Mouse (Mus musculus): ENCODE measurements at regions not wholly inside any gene's neighbourhood (a gene's known extent, or its start where the extent isn't known, plus 50 kb on each side); places are given as distances from the start of the nearest gene placed in this dataset.

GRCm38 (mm10) chr5:131377136-131377535 is 68.8 kb upstream of the Galnt17 start:
- H3K4me2 ChIP-seq (ENCODE audit: low read depth, low read length), result no peak overlapping the region
- WGBS, result 52% methylated on average over 5 of the region's 5 CpGs
- H3K9ac ChIP-seq (ENCODE audit: low read length), result no peak overlapping the region
- no peaks in the 10 kb centered on the region for H3K27me3 ChIP-seq (ENCODE audit: control insufficient read depth, insufficient read depth, low read depth, low read length)
- no peak overlapping the region; the same call in 1 of the 2 replicates for H3K27ac ChIP-seq (ENCODE audit: low read length)
- H3K9me3 ChIP-seq (ENCODE audit: control insufficient read depth, low read length), result no peaks in the 10 kb centered on the region
- no peaks in the 10 kb centered on the region for H3K36me3 ChIP-seq (ENCODE audit: control insufficient read depth, insufficient read depth, low read length)
- no peak overlapping the region for H3K4me3 ChIP-seq (ENCODE audit: low read length)
- peak; percentile 77 for ATAC-seq (ENCODE audit: low read depth)
- no peaks in the 10 kb centered on the region for H3K4me1 ChIP-seq (replicated peaks; ENCODE audit: control insufficient read depth, insufficient read depth, low read length)

DNA sequence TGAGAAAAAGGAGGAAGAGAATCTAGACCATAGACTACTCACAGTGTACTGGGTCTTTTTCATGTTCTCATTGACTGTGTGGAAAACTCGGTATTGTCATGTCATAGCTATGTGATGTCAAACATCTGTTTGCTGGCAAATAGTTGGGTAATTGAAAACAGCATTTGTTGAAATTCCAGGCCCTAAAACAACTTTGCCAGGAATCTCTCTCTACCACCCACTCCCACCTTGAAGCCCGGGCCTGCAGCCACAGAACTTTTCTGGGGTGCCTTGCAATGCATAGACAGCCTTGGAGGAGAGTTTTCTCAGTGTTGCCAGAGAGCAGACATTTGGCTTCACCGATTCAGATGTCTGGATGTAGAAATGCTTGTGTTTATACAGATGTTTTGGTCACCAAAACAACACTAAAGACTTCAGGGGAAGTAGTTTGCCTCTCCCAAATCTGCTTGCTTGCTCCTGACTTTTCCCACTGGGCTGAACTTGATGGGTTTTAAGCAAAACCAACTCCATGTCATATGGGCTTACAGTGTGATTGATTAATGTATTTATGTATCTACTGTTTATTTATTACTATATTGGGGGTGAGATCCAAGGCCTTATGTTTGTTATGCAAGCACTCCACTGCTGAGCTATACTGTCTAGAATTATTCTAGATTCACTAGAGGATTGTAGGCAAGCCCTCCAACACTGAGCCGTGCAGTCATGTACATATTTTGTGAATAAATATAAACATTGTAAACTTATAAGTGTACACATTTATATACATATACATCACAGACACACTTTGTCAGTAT is 63.2 kb upstream of the Galnt17 start:
- WGBS, result 45% methylated on average over 4 of the region's 4 CpGs
- peak overlapping the region; percentile 45 for H3K27ac ChIP-seq (ENCODE audit: low read length)
- no peak overlapping the region for H3K9ac ChIP-seq (ENCODE audit: low read length)
- no peaks in the 10 kb centered on the region for H3K36me3 ChIP-seq (ENCODE audit: control insufficient read depth, insufficient read depth, low read length)
- H3K4me3 ChIP-seq (ENCODE audit: low read length), result no peak overlapping the region
- H3K4me2 ChIP-seq (ENCODE audit: low read depth, low read length), result no peak overlapping the region
- ATAC-seq (ENCODE audit: low read depth), result peak; percentile 80
- H3K4me1 ChIP-seq (replicated peaks; ENCODE audit: control insufficient read depth, insufficient read depth, low read length), result peaks cover 2% of the 10 kb centered on the region; the same call in 1 of the 2 replicates
- no peaks in the 10 kb centered on the region for H3K9me3 ChIP-seq (ENCODE audit: control insufficient read depth, low read length)
- H3K27me3 ChIP-seq (ENCODE audit: control insufficient read depth, insufficient read depth, low read depth, low read length), result no peaks in the 10 kb centered on the region

- Histone ChIP-seq H3K4me1 (replicated peaks; ENCODE audit: control insufficient read depth, insufficient read depth, low read length) (peaks cover 2% of the 10 kb centered on the region; the same call in 1 of the 2 replicates), H3K4me2 (ENCODE audit: low read depth, low read length) (no peak overlapping the region), H3K9me3 (ENCODE audit: control insufficient read depth, low read length) (no peaks in the 10 kb centered on the region), H3K27me3 (ENCODE audit: control insufficient read depth, insufficient read depth, low read depth, low read length) (no peaks in the 10 kb centered on the region), H3K36me3 (ENCODE audit: control insufficient read depth, insufficient read depth, low read length) (no peaks in the 10 kb centered on the region), H3K9ac (ENCODE audit: low read length) (no peak overlapping the region), H3K4me3 (ENCODE audit: low read length) (no peak overlapping the region), H3K27ac (ENCODE audit: low read length) (no peak overlapping the region)
- no peak for ATAC-seq (ENCODE audit: low read depth)
- WGBS, result 62% methylated on average over 4 of the region's 4 CpGs
Observed at GRCm38 (mm10) chr5:131367461-131367860, 59.2 kb upstream of the Galnt17 start.

- no peak overlapping the region for H3K4me2 ChIP-seq (ENCODE audit: low read depth, low read length)
- no peaks in the 10 kb centered on the region for H3K9me3 ChIP-seq (ENCODE audit: control insufficient read depth, low read length)
- H3K27ac ChIP-seq (ENCODE audit: low read length), result no peak overlapping the region
- no peaks in the 10 kb centered on the region for H3K36me3 ChIP-seq (ENCODE audit: control insufficient read depth, insufficient read depth, low read length)
- H3K27me3 ChIP-seq (ENCODE audit: control insufficient read depth, insufficient read depth, low read depth, low read length), result no peaks in the 10 kb centered on the region
- no peak overlapping the region for H3K9ac ChIP-seq (ENCODE audit: low read length)
- WGBS, result 79% methylated on average over 3 of the region's 3 CpGs
- no peak overlapping the region for H3K4me3 ChIP-seq (ENCODE audit: low read length)
- H3K4me1 ChIP-seq (replicated peaks; ENCODE audit: control insufficient read depth, insufficient read depth, low read length), result no peaks in the 10 kb centered on the region
- no peak for ATAC-seq (ENCODE audit: low read depth)
Observed at GRCm38 (mm10) chr5:131359831-131360230, 51.5 kb upstream of the Galnt17 start.
